Mouse (Mus musculus): ENCODE results near the gene Cyp4b1. TPM values are rescaled to one million over a fixed set of nuclear protein-coding genes. Genes with fewer than 3 reads are reported as not detected.
"Not testable (repeated sequence)": the region's sequence is repeated elsewhere in the genome, so short reads cannot be mapped to it uniquely, and the experiment has no call there.

Cyp4b1 gene
- polyA plus RNA-seq, 1 experiment = 340 TPM

GRCm38 (mm10) chr4:115650866-115651265 is 3.3 kb upstream of the Cyp4b1 start:
- TF ChIP-seq CTCF (conservative IDR thresholded peaks at IDR 0.05; ENCODE audit: insufficient read depth, insufficient read length, low read depth, low read length) = no peak
- no peak for TF ChIP-seq POLR2A (IDR thresholded peaks at IDR 0.05; ENCODE audit: low read depth, low read length)
- WGBS = 95% methylated on average over 5 of the region's 5 CpGs
- DNase-seq = no peak

GRCm38 (mm10) chr4:115649344-115649743 is 1.8 kb upstream of the Cyp4b1 start:
- no peak for DNase-seq
- TF ChIP-seq POLR2A (IDR thresholded peaks at IDR 0.05; ENCODE audit: low read depth, low read length) (no peak), CTCF (conservative IDR thresholded peaks at IDR 0.05; ENCODE audit: insufficient read depth, insufficient read length, low read depth, low read length) (no peak)

More at GRCm38 (mm10) chr4:115650866-115651265, 3.3 kb upstream of the Cyp4b1 start:
- peaks cover 5% of the 10 kb centered on the region; the same call in 1 of the 2 replicates for H3K36me3 ChIP-seq (ENCODE audit: control insufficient read depth, insufficient read depth, low read length)
- H3K4me3 ChIP-seq (ENCODE audit: insufficient read depth, low read depth, low read length) = no peak overlapping the region
- no peaks in the 10 kb centered on the region for H3K27me3 ChIP-seq (replicated peaks; ENCODE audit: control insufficient read depth, insufficient read depth, low read length)
- H3K27ac ChIP-seq (ENCODE audit: insufficient read depth, low read depth, low read length) = no peak overlapping the region
- H3K4me1 ChIP-seq (ENCODE audit: control insufficient read depth, insufficient read depth, low read length) = peaks cover under 1% of the 10 kb centered on the region; the same call in 1 of the 2 replicates

DNA sequence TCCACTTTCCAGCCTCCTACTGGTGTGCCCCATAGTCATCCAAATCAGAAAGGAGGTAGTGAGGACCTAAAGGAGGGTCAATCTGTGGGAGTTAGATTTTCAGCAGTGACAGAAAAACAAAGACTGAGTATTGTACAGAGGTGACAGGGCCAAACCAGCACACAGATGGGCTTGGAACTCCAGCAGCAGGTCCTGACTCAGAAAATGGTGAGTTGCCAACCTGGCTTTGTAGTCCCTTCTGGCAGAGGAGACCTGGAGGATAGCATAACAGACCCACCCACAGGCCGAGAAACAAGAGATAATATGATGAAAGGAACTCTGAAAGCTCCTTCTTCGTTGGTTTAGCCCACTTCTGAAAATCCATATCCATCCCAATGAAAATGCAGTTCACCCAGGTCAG is 1.2 kb upstream of the Cyp4b1 start:
- TF ChIP-seq POLR2A (IDR thresholded peaks at IDR 0.05; ENCODE audit: low read depth, low read length) (no peak), CTCF (conservative IDR thresholded peaks at IDR 0.05; ENCODE audit: insufficient read depth, insufficient read length, low read depth, low read length) (no peak)
- H3K27ac ChIP-seq (ENCODE audit: insufficient read depth, low read depth, low read length) = no peak overlapping the region
- peaks cover 7% of the 10 kb centered on the region; the same call in 1 of the 2 replicates for H3K36me3 ChIP-seq (ENCODE audit: control insufficient read depth, insufficient read depth, low read length)
- 85% methylated on average over 2 of the region's 2 CpGs for WGBS
- no peak for DNase-seq
- H3K27me3 ChIP-seq (replicated peaks; ENCODE audit: control insufficient read depth, insufficient read depth, low read length) = no peaks in the 10 kb centered on the region
- no peak overlapping the region for H3K4me3 ChIP-seq (ENCODE audit: insufficient read depth, low read depth, low read length)
- peaks cover 9% of the 10 kb centered on the region; the same call in 1 of the 2 replicates for H3K4me1 ChIP-seq (ENCODE audit: control insufficient read depth, insufficient read depth, low read length)

More at GRCm38 (mm10) chr4:115649344-115649743, 1.8 kb upstream of the Cyp4b1 start:
- Histone ChIP-seq H3K4me1 (ENCODE audit: control insufficient read depth, insufficient read depth, low read length) (peaks cover 7% of the 10 kb centered on the region; the same call in 1 of the 2 replicates), H3K36me3 (ENCODE audit: control insufficient read depth, insufficient read depth, low read length) (peaks cover 7% of the 10 kb centered on the region; the same call in 1 of the 2 replicates), H3K4me3 (ENCODE audit: insufficient read depth, low read depth, low read length) (no peak overlapping the region), H3K27me3 (replicated peaks; ENCODE audit: control insufficient read depth, insufficient read depth, low read length) (no peaks in the 10 kb centered on the region), H3K27ac (ENCODE audit: insufficient read depth, low read depth, low read length) (no peak overlapping the region)

GRCm38 (mm10) chr4:115645371-115645770 is 2.2 kb downstream of the Cyp4b1 start:
- H3K4me3 ChIP-seq (ENCODE audit: insufficient read depth, low read depth, low read length) = peak overlapping the region; percentile 83
- DNase-seq = peak; percentile 95
- peaks cover 9% of the 10 kb centered on the region; the same call in 1 of the 2 replicates for H3K36me3 ChIP-seq (ENCODE audit: control insufficient read depth, insufficient read depth, low read length)
- peaks cover 23% of the 10 kb centered on the region for H3K4me1 ChIP-seq (ENCODE audit: control insufficient read depth, insufficient read depth, low read length)
- H3K27ac ChIP-seq (ENCODE audit: insufficient read depth, low read depth, low read length) = peak overlapping the region; percentile 97
- no peak for TF ChIP-seq POLR2A (IDR thresholded peaks at IDR 0.05; ENCODE audit: low read depth, low read length)
- no peak for TF ChIP-seq CTCF (conservative IDR thresholded peaks at IDR 0.05; ENCODE audit: insufficient read depth, insufficient read length, low read depth, low read length)
- no peaks in the 10 kb centered on the region for H3K27me3 ChIP-seq (replicated peaks; ENCODE audit: control insufficient read depth, insufficient read depth, low read length)

GRCm38 (mm10) chr4:115642967-115643754 is 4.4 kb downstream of the Cyp4b1 start:
- Histone ChIP-seq H3K4me3 (ENCODE audit: insufficient read depth, low read depth, low read length) (peak overlapping the region; percentile 19; the same call in 1 of the 2 replicates), H3K27ac (ENCODE audit: insufficient read depth, low read depth, low read length) (peak overlapping the region; percentile 97), H3K36me3 (ENCODE audit: control insufficient read depth, insufficient read depth, low read length) (peaks cover 9% of the 10 kb centered on the region; the same call in 1 of the 2 replicates), H3K4me1 (ENCODE audit: control insufficient read depth, insufficient read depth, low read length) (peaks cover 23% of the 10 kb centered on the region), H3K27me3 (replicated peaks; ENCODE audit: control insufficient read depth, insufficient read depth, low read length) (no peaks in the 10 kb centered on the region)
- 18% methylated on average over 5 of the region's 5 CpGs for WGBS
- DNase-seq = peak; percentile 95
- no peak for TF ChIP-seq CTCF (conservative IDR thresholded peaks at IDR 0.05; ENCODE audit: insufficient read depth, insufficient read length, low read depth, low read length)
- TF ChIP-seq POLR2A (IDR thresholded peaks at IDR 0.05; ENCODE audit: low read depth, low read length) = no peak

GRCm38 (mm10) chr4:115625560-115625959 is 22.0 kb downstream of the Cyp4b1 start:
- peaks cover 17% of the 10 kb centered on the region for H3K36me3 ChIP-seq (ENCODE audit: control insufficient read depth, insufficient read depth, low read length)
- 95% methylated on average over 3 of the region's 3 CpGs for WGBS

DNA sequence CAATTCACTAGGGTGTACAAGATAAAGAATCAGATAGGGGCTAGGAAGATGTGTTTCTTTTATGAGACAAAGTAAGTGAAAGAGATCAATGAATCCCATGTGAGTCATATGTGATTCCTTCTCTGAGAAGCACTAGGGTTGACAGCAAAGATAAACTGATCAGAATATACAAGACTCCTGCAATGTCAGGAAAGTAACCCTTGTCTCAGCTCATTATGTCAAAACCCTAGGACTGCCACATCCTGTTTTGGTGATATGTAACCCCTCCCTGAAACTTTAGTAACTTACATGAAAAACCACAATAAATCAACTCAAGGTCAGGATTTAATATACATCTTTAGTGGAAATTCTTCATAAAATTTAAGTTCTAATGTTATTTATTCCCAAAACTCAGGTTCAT is 33.5 kb downstream of the Cyp4b1 start:
- no peaks in the 10 kb centered on the region for H3K4me1 ChIP-seq (ENCODE audit: control insufficient read depth, insufficient read depth, low read length)
- no peak for TF ChIP-seq POLR2A (IDR thresholded peaks at IDR 0.05; ENCODE audit: low read depth, low read length)
- no peak overlapping the region for H3K27ac ChIP-seq (ENCODE audit: insufficient read depth, low read depth, low read length)
- no peaks in the 10 kb centered on the region for H3K27me3 ChIP-seq (replicated peaks; ENCODE audit: control insufficient read depth, insufficient read depth, low read length)
- H3K36me3 ChIP-seq (ENCODE audit: control insufficient read depth, insufficient read depth, low read length) = no peaks in the 10 kb centered on the region
- H3K4me3 ChIP-seq (ENCODE audit: insufficient read depth, low read depth, low read length) = no peak overlapping the region
- no peak for DNase-seq

More at GRCm38 (mm10) chr4:115625560-115625959, 22.0 kb downstream of the Cyp4b1 start:
- not testable (repeated sequence) for H3K27me3 ChIP-seq (replicated peaks; ENCODE audit: control insufficient read depth, insufficient read depth, low read length); H3K27ac ChIP-seq (ENCODE audit: insufficient read depth, low read depth, low read length); H3K4me1 ChIP-seq (ENCODE audit: control insufficient read depth, insufficient read depth, low read length); H3K4me3 ChIP-seq (ENCODE audit: insufficient read depth, low read depth, low read length); DNase-seq

DNA sequence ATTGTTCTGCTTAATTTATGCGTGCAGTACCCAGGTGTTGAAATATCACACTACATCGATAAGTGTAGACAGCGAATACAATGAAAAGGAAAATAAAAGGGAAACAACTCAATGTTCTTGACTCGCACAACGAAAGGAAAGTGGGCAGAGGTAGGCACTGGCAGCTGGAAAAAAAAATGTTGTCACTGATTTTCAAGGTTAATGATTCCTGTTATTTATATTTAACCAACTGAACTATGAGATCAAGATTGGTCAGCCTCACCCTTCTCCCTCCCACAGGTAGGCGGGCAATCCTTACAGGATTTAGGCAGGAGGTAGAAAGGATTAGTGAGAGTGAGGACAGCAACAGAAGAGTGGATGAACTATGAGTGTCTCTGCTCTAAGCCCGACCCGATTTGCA is 46.9 kb downstream of the Cyp4b1 start, which contains the start of gene Cyp4a32:
Gene Cyp4a32 (plus strand): TSS at position 359 of the 400 bp plus-strand sequence.
- H3K27me3 ChIP-seq (replicated peaks; ENCODE audit: control insufficient read depth, insufficient read depth, low read length); H3K4me1 ChIP-seq (ENCODE audit: control insufficient read depth, insufficient read depth, low read length); H3K36me3 ChIP-seq (ENCODE audit: control insufficient read depth, insufficient read depth, low read length); H3K4me3 ChIP-seq (ENCODE audit: insufficient read depth, low read depth, low read length); H3K27ac ChIP-seq (ENCODE audit: insufficient read depth, low read depth, low read length): not testable (repeated sequence)
- WGBS = 68% methylated on average over 8 of the region's 8 CpGs
- peak; percentile 44 for DNase-seq
